Mouse (Mus musculus): Measurements from ENCODE around the gene Ago3.

GRCm38 (mm10) chr4:126464189-126464891 is 35.0 kb upstream of the Ago3 start:
- TF ChIP-seq POLR2A (IDR thresholded peaks at IDR 0.05; ENCODE audit: low read depth, low read length) (no peak), E2F4 (IDR thresholded peaks at IDR 0.05; ENCODE audit: insufficient replicate concordance, low read depth, low read length) (no peak), CTCF (conservative IDR thresholded peaks at IDR 0.05 in 1 of 2, IDR thresholded peaks at IDR 0.05 in 1 of 2; ENCODE audit: low read depth in 2 of 2, low read length in 2 of 2) (no peak), ZKSCAN1 (IDR thresholded peaks at IDR 0.05; ENCODE audit: borderline replicate concordance, low read depth, low read length) (no peak), CHD1 (IDR thresholded peaks at IDR 0.05; ENCODE audit: low read depth, low read length) (no peak), MAZ (IDR thresholded peaks at IDR 0.05; ENCODE audit: low read depth, low read length) (no peak), MAFK (IDR thresholded peaks at IDR 0.05; ENCODE audit: insufficient replicate concordance, low read length) (no peak), SIN3A (IDR thresholded peaks at IDR 0.05; ENCODE audit: low read length) (no peak), HCFC1 (IDR thresholded peaks at IDR 0.05; ENCODE audit: low read depth, low read length) (no peak), ZNF384 (IDR thresholded peaks at IDR 0.05; ENCODE audit: low read depth, low read length) (no peak), JUN (IDR thresholded peaks at IDR 0.05; ENCODE audit: insufficient read depth, low read depth, low read length) (no peak), ELF1 (IDR thresholded peaks at IDR 0.05; ENCODE audit: low read depth, low read length) (no peak), TCF12 (IDR thresholded peaks at IDR 0.05; ENCODE audit: low read depth, low read length) (no peak), GABPA (IDR thresholded peaks at IDR 0.05; ENCODE audit: insufficient replicate concordance, low read depth, low read length) (no peak)

Data from CH12.LX (cell line).